Mouse (Mus musculus) adrenal gland (tissue): ENCODE data around the gene Slc25a38.

ENCODE experiments used
- intact Hi-C: fragments of 180-260 bp; cut with DNase I; formaldehyde crosslinking; loops from one replicate; pipeline ENCODE4 v1.15.1; 2025
- long read RNA-seq, 2 experiments: library from polyadenylated mRNA; unstranded; transcript quantifications; one replicate each; pipeline ENCODE4 v2.0.0; 2020; ENCODE audit warnings: borderline replicate concordance in 1 of 2; ENCODE audit not compliant: insufficient replicate concordance in 1 of 2

The Slc25a38 gene
- long read RNA-seq, experiment 1, transcript Slc25a38-201 (7 exons, 1,791 nt) = major isoform, 7 of 15 reads
- long read RNA-seq, experiment 1, partial matches to known transcripts = 2 of 15 reads
- long read RNA-seq, experiment 1, other reads (novel, unspliced or antisense) = 5 of 15 reads
- long read RNA-seq, experiment 2, partial matches to known transcripts = 1 of 9 reads
- long read RNA-seq, experiment 2, other reads (novel, unspliced or antisense) = 5 of 9 reads

GRCm38 (mm10) chr9:120110211-120111018, at the start of gene Slc25a38:
TSS of gene Slc25a38 (plus strand) at chr9:120110374.
- intact Hi-C loops = no loop called here

GRCm38 (mm10) chr9:120064317-120064716, 45.9 kb upstream of the Slc25a38 start:
- intact Hi-C loops = no loop called here

- intact Hi-C loops = no loop called here
These were observed 42.6 kb upstream of the Slc25a38 start for GRCm38 (mm10) chr9:120067609-120068008.

- intact Hi-C loops = no loop called here
These were observed 42.1 kb upstream of the Slc25a38 start for GRCm38 (mm10) chr9:120068047-120068446.

GRCm38 (mm10) chr9:120069779-120070178, 40.4 kb upstream of the Slc25a38 start, which contains the start of gene Cx3cr1:
TSS of gene Cx3cr1 (minus strand) at chr9:120069879.
- intact Hi-C loops = loop anchor here (5.0 kb wide), 1 partner anchor 107 kb away; no protein-coding TSS in a partner anchor

- intact Hi-C loops = loop anchor here (1.0 to 5.0 kb wide), 2 partner anchors 44 to 109 kb away; no protein-coding TSS in a partner anchor
These were observed 38.9 kb upstream of the Slc25a38 start for GRCm38 (mm10) chr9:120071251-120071650.

- intact Hi-C loops = loop anchor here (5.0 kb wide), 1 partner anchor 111 kb away; no protein-coding TSS in a partner anchor
These were observed 37.0 kb upstream of the Slc25a38 start for GRCm38 (mm10) chr9:120073169-120073568.

- intact Hi-C loops = loop anchor here (5.0 kb wide), 1 partner anchor 112 kb away; no protein-coding TSS in a partner anchor
These were observed 35.7 kb upstream of the Slc25a38 start for GRCm38 (mm10) chr9:120074516-120074915.

- intact Hi-C loops = no loop called here
These were observed 31.9 kb upstream of the Slc25a38 start for GRCm38 (mm10) chr9:120078241-120078640.

- intact Hi-C loops = no loop called here
These were observed 30.3 kb upstream of the Slc25a38 start for GRCm38 (mm10) chr9:120079901-120080300.

- intact Hi-C loops = no loop called here
These were observed 29.5 kb upstream of the Slc25a38 start for GRCm38 (mm10) chr9:120080546-120081108.

- intact Hi-C loops = no loop called here
These were observed 28.9 kb upstream of the Slc25a38 start for GRCm38 (mm10) chr9:120081247-120081646.

- intact Hi-C loops = no loop called here
These were observed 28.2 kb upstream of the Slc25a38 start for GRCm38 (mm10) chr9:120081967-120082366.

- intact Hi-C loops = no loop called here
These were observed 27.5 kb upstream of the Slc25a38 start for GRCm38 (mm10) chr9:120082691-120083090.

- intact Hi-C loops = no loop called here
These were observed 26.8 kb upstream of the Slc25a38 start for GRCm38 (mm10) chr9:120083158-120083894.

GRCm38 (mm10) chr9:120084406-120084805, 25.8 kb upstream of the Slc25a38 start:
- intact Hi-C loops = no loop called here

- intact Hi-C loops = no loop called here
These were observed 21.0 kb upstream of the Slc25a38 start for GRCm38 (mm10) chr9:120089125-120089524.

- intact Hi-C loops = no loop called here
These were observed 19.1 kb upstream of the Slc25a38 start for GRCm38 (mm10) chr9:120091086-120091485.

- intact Hi-C loops = no loop called here
These were observed 18.4 kb upstream of the Slc25a38 start, which contains the start of gene Ccr8 for GRCm38 (mm10) chr9:120091696-120092238. TSS of gene Ccr8 (plus strand) at chr9:120092114.

- intact Hi-C loops = no loop called here
These were observed 16.5 kb upstream of the Slc25a38 start for GRCm38 (mm10) chr9:120093701-120094100.

GRCm38 (mm10) chr9:120095886-120096285, 14.3 kb upstream of the Slc25a38 start:
- intact Hi-C loops = no loop called here
